Mouse (Mus musculus): ENCODE measurements around the gene 1700021F05Rik. TPM values are rescaled to one million over a fixed set of nuclear protein-coding genes. Genes with fewer than 3 reads are reported as not detected.
"Not testable (repeated sequence)": the region's sequence is repeated elsewhere in the genome, so short reads cannot be mapped to it uniquely, and the experiment has no call there.

Gene 1700021F05Rik
- total RNA-seq, 2 experiments from 2014 or later, result 65.3 to 67.7 TPM

DNA sequence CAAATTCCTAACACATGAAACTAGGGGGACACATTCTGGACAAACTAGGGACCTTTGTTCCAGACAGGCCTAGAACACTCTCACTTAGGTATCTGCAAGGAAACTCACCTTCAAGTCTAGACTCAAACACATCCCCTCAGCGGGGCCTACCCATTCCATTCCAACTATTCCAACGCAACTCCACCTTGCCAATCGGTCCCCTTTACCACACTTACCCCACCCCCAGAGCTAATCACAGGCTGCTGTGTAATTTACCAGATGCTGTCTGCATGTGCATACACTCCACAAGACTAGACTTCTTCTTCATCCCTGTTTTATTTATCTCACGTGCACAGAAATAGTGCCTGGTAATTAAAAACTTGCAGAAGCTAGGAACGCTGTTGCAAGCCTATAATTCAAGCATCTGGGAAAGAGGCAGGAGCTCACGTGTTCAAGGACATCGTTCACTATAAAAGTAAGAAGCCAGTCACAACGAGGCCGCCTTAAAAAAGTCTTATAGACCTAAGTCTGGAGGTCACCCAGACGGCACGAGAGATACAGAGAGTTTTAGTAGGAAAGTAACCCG is 966 bp downstream of the 1700021F05Rik start:
- DNase-seq, result no peak

DNA sequence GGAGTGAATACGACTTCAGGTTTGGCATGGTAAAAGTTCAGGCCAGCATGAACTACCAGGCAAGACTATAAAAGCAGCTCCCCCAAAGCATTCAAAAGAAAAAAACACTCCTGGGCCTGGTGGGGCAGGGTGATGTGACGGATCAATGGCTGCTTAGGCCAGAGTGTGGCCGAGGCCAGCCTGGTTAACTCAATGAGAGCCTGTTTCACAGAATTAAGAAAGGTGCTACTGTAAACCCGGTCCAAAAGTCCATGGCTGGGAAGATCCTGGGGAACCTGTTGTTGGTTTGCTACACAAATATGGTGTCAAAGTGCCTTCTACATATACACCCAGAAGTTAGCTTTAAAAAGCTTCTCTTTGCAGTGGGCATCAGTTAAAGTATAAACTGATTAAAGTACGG is 2.0 kb downstream of the 1700021F05Rik start:
- DNase-seq, result no peak

DNA sequence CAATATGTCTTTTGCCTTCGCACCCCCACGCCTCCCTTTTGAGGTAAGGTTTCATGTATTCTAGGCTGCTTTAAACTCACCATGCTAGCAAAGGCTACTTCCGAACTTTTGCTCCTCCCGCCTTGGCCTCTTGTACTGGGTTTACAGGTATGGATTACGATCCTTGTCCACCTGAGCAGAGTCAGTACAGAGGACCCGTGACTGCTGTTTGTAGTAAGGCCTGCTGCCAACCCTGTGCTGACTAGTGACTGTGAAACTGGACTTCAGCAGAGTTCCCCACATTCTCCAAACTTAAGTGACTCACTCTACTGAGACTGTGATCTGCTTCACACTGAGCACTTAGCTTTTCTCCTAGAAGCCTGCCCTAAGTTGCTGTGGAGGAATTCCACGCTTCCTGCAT is 3.1 kb downstream of the 1700021F05Rik start:
- DNase-seq, result no peak

DNA sequence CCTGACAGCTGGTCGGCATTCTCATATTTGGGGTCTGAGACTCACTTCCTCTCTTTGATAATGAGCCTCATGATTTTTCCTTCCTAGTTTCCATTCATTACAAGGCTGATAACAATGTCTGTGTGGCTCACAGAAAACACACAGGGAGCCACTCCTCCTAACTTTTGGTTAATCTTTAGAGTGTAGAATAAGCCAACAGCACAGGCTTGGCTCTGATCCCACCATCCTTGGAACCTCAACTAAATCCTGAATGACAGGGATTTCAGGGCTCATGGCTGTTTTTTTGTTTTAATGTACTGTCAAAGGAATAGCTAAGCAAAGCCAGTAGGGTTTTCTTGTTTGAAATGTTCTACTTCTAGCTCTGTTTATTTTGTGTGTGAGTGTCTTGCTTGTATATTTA is 6.4 kb downstream of the 1700021F05Rik start:
- no peak for DNase-seq

DNA sequence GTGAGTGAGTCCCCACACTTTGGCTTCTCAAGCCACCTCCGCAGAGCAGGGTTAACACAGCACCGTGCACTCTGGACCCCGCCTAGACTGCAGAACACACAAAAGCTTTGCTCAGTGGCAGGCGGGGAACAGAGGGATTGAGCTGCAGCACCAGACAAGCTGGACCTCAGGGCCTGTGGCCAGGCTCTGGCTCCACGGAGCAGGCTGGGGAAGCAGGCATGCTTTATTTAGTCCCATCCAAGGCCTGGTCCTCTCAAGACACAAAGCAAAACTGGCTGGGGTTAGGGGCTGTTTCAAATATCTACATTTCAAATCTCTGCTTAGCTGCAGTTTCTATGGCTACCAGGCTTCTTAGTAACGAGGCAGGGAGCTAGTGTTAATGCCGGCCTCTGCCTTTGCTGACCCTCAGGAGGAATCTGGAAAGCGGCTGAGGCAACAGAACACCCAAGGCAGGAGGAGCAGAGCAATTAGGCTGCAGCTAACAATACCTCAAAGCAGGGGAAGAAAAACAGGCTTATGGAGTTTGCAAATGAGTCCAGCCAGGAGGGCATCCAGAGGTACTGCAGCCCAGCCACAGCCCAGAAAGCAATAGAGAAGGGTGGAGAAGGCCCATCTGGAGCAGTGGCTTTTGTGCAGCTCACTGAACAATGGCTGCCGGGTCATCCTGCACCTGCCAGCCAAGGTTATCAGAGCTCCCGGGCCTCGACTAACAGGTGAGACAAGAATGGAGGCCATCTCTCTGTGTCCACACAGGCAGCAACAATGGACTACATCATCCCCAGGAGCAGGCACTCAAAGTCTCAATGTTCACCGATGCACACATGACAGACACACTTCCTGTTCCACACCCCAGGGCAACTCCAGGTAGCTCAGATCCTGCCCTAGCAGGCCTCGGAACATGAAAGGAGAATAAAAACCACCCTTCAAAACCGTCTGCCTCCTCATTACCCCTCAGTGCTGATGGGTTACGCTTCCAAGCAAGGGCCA is 13.2 kb downstream of the 1700021F05Rik start:
- DNase-seq, result no peak

DNA sequence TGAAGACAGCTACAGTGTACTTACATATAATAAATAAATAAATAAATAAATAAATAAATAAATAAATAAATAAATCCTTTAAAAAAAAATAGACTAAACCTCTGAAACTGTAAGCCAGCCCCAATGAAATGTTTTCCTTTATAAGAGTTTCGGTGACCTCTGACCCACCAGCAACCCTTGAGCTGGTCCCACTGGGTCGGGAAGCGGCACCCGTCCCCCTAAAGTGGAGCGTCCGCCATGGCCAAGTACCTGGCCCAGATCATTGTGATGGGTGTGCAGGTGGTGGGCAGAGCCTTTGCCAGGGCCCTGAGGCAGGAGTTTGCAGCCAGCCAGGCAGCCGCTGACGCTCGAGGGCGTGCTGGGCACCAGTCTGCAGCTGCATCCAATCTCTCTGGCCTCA is 16.9 kb downstream of the 1700021F05Rik start, which contains the start of gene Gm9803:
Gm9803 (plus strand) TSS at position 154 of the 400 bp plus-strand sequence.
- DNase-seq, result not testable (repeated sequence)

DNA sequence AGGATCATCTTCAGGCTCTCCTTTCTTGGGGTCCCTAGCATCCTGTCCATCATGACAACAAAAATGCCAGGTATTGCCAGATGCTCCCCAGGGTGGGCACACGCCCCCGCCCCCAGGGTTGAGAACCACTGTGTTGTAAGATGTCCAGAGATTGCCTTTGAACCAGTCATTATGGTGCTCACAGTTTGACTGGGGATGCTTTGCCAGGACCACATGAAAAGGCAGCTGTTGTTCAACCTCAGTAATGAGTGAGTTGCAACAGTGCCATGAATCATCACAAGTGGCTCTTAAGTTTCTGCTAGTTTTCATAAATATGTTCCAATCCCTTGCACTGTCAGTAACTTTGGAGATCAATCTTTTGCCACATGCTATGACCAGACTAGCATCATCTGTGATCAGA is 20.8 kb downstream of the 1700021F05Rik start:
- no peak for DNase-seq

DNA sequence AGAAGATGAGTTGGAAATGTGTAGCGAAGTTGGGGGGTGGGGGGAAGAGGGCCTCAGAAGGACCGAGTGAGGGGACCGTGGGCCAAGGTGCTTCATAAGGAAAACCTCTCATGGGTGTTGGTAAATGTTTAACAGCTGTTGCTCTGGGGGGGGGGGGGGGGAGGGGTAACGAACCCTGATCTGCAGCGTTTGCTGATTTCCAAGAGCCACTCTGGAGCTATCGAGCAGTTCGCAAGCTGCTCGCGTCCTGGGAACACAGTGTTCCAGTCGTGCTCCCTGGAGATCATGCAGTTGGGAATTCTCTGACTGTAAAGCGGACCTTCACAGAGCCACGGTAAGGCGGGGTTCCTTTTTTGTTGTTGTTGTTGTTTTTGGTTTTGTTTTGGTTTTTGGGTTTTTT is 22.4 kb downstream of the 1700021F05Rik start:
- DNase-seq, result no peak

DNA sequence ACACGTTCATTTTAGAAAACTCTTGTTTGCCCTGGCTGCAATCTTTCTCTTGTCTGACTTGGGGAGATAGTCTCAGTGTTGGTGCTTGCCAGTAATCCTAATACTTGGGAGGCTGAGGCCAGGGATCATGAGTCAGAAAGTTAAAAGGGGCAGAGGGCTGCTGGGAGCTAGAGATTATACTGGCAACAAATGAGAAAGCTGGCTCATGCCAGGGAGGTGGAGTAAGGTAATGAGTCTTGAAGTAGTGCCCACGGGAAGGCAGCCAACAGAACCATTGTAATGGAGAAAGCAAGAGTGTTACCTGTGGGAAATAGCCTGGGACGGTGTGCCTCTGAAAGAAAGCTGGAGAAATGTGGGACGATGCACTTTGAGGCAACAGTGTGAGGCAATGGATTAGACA is 23.0 kb downstream of the 1700021F05Rik start:
- DNase-seq, result peak in 1 of 2 experiments; percentile 28

DNA sequence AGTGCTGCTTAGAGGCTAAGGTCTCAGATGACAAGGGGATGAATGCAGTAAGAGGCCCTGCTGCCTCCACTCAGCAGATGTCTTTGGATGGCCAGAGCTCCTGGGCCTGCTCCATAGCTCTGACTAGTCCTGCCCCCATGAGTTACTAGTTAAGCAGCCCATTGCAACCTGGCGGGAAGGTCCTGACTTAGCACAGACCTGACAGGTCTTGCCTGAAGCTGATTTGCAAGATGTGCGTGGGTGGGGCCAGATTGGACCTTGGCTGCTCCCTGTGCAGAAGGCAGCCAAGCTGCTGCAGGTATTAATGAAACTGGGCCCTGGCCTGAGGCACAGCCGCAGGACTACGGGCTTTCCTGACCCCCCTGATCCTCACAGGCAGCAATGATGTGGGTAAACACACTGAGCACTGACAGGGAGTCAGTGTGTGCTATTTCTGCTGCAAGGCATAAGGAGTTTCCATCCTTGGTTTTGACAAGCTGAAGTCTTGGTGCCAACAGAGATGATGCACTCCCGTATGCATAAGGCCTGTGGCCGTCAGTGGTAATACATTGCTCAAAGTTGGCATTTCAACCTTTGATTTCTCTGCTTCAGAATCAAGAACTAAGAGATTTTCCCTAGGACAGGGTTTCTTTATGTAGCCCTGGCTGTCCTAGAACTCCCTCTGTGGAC is 23.7 kb downstream of the 1700021F05Rik start:
- no peak for DNase-seq

DNA sequence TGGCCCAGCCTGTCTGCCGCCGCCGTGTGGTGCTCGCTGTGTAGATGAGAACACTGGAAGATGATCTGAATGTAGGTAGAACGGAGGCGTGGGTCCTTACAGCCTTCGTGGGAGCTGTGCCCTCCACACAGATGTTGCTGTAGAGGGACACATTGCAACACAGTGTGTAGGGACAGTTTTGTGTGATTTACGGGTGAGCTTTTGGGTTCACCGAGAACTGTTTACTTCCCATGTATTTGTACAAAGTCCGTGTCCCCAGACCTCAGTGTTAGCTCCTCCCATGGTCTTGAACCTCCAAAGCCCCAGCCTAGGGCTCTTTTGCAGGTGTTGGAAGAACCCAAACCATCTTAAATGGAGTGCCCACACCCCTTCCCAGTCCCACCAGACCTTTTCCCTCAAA is 27.8 kb downstream of the 1700021F05Rik start:
- DNase-seq, result no peak

DNA sequence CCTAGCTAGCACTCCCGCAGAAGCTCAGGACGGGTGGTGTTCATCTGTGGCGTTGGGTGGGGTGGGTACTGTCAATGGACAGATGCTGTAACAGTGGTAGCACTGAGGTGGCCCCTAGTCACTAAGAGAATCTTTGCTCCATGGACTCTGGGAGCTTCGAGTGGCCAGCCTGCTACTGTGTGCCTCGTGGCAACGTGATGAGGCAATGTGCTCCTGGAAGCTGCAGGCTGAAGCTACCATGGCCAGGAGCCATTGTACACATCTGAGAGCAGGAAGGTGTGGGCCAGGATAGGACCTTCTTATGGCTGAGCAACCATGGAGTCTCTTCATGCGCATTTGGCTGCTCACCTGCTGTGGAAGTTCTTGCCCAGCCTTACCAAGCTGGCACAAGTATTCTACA is 31.6 kb downstream of the 1700021F05Rik start:
- DNase-seq, result no peak

DNA sequence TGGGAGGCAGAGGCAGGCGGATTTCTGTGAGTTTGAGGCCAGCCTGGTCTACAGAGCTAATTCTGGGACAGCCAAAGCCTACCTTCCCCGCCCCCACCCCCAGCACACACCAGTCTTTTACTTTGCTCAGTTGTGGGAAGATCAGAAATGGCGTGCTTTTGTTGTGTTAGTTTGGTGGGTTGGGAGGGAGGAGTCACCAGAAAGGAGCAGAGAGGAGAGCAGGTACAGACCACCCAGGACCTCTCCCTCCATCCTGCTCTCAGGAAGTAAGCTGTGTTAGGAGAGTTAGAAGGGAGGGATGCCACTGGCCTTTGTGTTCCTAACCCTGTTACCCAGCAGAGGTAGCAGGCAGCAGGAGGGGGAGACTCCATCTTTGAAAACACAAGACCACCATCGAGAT is 33.7 kb downstream of the 1700021F05Rik start:
- DNase-seq, result no peak

DNA sequence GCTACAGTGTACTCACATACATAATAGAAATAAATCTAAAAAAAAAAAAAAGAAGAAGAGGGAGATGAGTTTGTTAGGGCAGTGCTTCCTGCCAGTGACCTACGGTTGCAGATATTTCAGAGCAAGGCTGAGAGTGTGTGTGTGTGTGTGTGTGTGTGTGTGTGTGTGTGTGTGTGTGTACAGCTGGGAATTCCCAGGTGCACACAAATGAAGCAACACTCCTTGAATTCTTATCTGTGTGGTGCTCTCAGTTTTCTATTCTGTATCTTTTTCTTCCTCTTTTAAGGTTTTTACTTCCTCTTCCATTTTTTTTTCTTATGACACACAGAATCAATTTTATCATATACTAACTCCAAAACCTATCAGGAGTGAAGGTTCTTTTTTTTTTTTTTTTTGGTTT is 36.5 kb downstream of the 1700021F05Rik start:
- no peak for DNase-seq

DNA sequence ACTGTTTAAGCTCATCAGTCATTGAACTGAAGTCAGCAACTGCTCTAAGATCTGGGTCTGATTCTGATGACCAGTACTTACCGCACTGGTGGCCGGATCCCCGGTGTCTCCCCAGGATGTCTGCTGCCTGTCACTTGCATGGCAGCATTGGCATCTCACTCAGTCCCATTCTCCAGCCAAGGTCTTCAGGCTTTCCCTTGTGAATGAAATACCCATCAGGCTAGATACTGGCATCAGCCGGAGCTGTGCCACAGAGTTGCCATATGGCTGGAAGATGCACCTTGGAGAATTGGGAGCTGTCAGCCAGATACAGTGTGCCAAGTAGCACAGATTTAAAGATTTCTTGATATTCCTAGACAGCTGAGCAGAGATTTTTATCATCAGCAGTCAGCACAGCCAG is 38.2 kb downstream of the 1700021F05Rik start:
- DNase-seq, result no peak

DNA sequence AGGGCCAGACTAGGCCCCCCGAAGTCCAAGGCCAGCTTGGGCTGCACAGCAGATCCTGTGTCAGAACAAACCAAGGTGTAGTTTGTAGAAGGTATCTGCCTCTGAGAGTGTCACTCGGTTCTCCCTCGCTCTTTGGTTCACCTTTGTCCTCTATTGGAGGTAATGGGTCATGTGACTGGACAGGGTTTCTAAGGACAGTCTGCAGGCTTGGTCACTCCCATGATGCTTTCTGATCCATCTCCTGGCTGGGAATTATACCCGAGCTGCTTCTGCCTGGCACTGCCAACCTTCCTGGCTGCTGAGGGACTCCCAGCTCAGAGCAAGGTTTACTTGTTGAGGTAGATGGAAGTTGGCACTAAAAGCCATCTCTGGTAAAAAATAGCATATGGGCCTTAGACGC is 49.9 kb downstream of the 1700021F05Rik start:
- no peak for DNase-seq

DNA sequence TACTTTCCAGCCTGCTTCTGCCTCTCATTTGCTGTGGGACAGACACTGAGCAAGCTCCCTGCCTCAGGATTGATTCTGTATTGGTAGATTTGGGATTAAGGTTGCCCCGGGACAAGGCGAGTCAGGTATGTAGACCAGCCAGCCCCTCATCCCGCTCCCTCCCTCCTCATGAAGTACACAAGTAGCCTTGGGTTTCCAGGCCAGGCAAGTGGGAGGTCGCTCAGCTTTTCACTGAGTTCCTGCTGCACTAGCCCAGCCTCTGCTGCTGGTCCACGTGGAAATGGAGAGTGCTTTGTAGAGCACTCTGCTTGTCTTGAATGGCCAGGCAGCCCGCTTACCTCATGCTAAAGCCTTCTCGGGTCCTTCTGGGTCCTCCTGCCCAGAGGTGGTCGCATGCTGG is 50.8 kb downstream of the 1700021F05Rik start:
- DNase-seq, result no peak

DNA sequence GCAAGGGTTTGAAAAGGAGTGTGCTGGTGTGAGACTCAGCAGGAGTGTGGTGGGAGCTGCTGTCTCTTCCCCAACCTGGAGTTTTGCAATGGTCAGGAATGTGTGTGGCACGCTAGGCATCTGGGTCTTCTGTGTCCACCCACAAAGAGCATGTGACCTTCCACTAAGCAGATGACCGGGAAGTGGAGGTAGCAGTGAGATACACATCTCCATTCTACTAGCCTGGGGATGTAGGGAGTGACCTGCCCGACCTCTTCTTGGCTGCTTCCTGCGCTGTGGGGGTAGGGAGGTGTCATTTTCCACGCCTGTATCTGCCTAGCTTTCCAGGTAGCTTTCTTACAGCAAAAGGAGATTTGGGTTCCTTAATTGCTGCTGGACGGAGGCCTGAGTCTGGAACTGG is 51.2 kb downstream of the 1700021F05Rik start:
- no peak for DNase-seq

DNA sequence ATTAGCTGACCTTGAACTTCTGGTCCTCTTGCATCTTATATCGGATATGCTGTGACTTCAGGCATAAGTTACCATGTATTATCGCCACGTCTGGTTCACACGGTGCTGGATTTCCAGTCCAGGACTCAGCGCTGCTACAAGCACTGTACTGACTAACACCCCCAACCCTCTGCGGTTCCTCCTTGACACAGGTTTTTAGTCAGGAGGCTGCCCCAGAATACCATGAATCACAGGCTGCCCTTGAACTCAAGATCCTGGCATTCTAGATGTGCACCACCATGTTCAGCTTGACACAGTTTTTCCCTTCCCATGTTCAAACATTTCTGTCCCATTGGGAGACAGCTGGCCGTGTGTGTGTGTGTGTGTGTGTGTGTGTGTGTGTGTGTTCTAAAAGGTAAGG is 51.7 kb downstream of the 1700021F05Rik start:
- peak; percentile 18 to 22 for DNase-seq

DNA sequence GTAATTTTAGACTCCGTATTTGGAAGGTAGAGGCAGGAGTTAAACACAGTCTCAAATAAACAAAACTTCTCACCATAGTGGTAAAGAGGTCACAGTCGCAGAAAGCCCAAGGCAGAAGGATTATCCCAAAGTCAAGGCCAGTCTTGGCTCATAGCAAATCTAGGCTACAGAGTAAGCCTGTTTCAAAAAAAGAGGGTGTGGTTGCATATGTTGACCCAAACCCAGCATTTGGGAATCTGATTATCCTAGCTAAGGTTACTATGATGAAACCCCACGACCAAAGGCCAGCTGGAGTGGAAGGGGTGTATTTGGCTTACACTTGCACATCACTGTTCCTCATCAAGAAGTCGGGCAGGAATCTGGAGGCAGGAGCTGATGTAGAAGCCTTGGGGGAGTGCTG is 52.5 kb downstream of the 1700021F05Rik start:
- DNase-seq, result no peak

DNA sequence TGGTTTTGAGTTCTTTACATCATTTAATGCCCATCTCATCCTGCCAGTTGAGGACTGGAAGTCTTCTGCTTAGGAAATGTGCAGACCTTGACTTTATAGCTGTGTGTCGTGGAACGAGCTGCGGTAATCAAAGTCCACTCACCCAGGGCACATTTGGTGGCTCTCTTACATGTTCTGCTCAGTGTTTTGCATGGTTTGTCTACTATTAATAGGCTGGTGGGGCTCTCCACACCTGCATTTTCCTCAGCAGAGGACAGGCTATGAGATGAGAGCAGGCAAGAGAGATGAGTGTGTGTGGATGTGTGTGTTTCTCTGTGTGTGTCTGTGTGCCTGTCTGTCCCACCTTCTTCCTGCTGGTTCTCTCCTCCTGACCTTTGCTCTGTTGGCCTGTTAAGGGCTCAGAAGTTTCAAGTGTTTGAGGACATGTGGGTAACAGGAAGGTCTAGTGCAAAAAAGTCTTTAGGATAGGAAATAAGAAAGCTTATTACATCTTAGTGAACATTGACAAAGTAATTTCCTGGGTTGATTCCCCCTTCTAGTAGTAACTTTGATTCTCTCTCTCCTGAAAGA is 53.3 kb downstream of the 1700021F05Rik start:
- no peak for DNase-seq

DNA sequence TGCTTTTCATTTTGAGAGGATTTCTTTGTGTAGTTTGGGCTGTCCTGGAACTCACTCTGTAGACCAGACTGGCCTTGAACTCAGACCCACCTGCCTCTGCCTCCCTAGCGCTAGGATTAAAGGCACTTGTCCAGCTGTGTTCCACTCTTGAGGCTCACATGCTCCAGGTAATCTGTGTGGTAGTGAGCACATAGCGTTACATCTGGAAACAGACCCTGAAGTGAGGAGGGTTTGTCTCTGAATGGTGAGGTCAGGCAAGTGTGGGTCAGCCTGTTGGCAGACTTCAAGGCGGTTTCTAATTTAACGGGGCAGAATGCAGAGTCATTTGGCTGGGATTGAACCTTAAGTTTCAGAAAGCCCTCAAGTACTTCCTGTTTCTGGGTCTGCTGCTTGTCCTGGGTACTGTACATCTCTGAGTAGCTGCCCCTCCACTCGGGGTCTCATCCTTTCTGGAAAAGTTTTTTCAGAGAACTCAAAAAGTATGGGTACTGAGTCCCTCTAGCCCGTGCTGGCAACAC is 55.0 kb downstream of the 1700021F05Rik start:
- DNase-seq, result no peak

All from adrenal gland, postnatal 36 days (tissue).